8 mouse cellular contexts compared by ENCODE assay signal in the genomic region with DNA sequence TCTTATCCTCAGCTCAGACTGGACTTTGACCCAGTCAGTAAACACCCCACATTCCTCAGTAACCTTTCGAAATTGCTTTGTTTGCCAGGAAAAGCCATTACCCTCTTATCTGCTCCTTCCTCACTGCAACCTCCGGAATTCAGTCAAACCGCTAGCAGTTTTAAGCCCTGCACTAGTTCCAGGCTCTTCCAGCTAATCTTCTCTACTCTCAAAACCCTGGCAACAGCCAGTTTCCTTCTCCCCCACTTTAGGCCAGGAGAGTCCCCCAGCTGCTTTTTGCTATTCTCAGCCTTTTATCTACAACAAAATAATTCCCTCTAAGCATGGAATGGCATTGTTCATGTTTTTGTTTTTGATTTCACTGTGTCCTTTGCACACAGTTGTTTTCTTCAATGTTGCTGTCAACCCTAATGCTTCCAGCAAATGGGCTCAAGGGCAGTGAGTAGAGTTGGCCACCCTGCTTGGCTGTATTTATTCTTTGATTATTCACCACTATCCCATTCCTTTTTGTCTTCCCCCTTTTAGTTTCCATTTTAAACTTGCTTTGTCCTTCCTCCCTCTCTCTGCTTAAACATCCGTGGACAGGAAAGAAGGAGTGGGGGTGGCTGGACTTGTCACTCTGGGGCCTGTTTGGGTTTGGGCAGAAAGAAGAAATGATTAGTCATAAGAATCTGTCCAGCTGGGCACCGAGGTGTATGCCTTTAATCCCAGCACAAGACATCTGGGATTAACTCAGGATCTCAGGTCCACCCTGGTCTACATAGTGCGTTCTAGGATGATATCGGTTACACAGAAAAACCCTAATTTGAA.
DNase-seq lines count a peak whose midpoint lies in the region; ATAC-seq lines count a peak whose summit lies in the region.
"Had no signal": no experiment of that assay in that cellular context is flagged by ENCODE, and none has a peak within 500 bp of the region (broad histone marks: within the 10 kb centered on the region; RNA-seq: fewer than 3 reads in every experiment).

No protein-coding gene starts in this region.

- DNase-seq in yolk sac, embryonic 10.5 days (ENCODE audit: low spot score), result peak; percentile 79
- DNase-seq in adrenal gland, postnatal 10 days, result no peak
- DNase-seq in spleen, postnatal 36 days (ENCODE audit: low spot score in 2 of 2), result no peak

- no peaks in the 10 kb centered on the region for H3K27me3 ChIP-seq in neural tube, embryonic 13.5 days
- H3K27me3 ChIP-seq in neural tube, embryonic 15.5 days (replicated peaks), result no peaks in the 10 kb centered on the region
- H3K27me3 ChIP-seq in forebrain, embryonic 15.5 days, result no peaks in the 10 kb centered on the region
- no peaks in the 10 kb centered on the region for H3K27me3 ChIP-seq in liver, embryonic 16.5 days (ENCODE audit: control insufficient read depth, insufficient read depth, low read depth, low read length)
- H3K27me3 ChIP-seq: limb, embryonic 15.5 days had no signal

- peaks cover 11% of the 10 kb centered on the region for H3K4me1 ChIP-seq in neural tube, embryonic 13.5 days (replicated peaks)
- H3K4me1 ChIP-seq in neural tube, embryonic 15.5 days, result peaks cover 5% of the 10 kb centered on the region; the same call in 1 of the 2 replicates
- peaks cover 11% of the 10 kb centered on the region for H3K4me1 ChIP-seq in forebrain, embryonic 15.5 days
- no peaks in the 10 kb centered on the region; the same call in none of the 2 replicates for H3K4me1 ChIP-seq in liver, embryonic 16.5 days (ENCODE audit: control insufficient read depth, low read depth, low read length)
- H3K4me1 ChIP-seq: limb, embryonic 15.5 days had no signal

- H3K9ac ChIP-seq in neural tube, embryonic 13.5 days, result no peak overlapping the region
- no peak overlapping the region for H3K9ac ChIP-seq in neural tube, embryonic 15.5 days (replicated peaks)
- no peak overlapping the region for H3K9ac ChIP-seq in forebrain, embryonic 15.5 days (replicated peaks)
- H3K9ac ChIP-seq in liver, embryonic 16.5 days (ENCODE audit: low read depth, low read length), result no peak overlapping the region
- H3K9ac ChIP-seq: limb, embryonic 15.5 days had no signal

- H3K9me3 ChIP-seq in neural tube, embryonic 13.5 days, result no peaks in the 10 kb centered on the region
- no peaks in the 10 kb centered on the region for H3K9me3 ChIP-seq in neural tube, embryonic 15.5 days (replicated peaks)
- H3K9me3 ChIP-seq in forebrain, embryonic 15.5 days, result no peaks in the 10 kb centered on the region
- no peaks in the 10 kb centered on the region for H3K9me3 ChIP-seq in liver, embryonic 16.5 days (replicated peaks; ENCODE audit: control insufficient read depth, low read length)
- H3K9me3 ChIP-seq: limb, embryonic 15.5 days had no signal

- ATAC-seq in neural tube, embryonic 13.5 days (ENCODE audit: low read depth), result no peak
- no peak for ATAC-seq in neural tube, embryonic 15.5 days (ENCODE audit: low FRiP score)
- ATAC-seq in forebrain, embryonic 15.5 days (replicated peaks), result no peak
- peak; percentile 67; the same call in 1 of the 2 replicates for ATAC-seq in liver, embryonic 16.5 days (ENCODE audit: low read depth)

- 44% methylated on average over 7 of the region's 7 CpGs for WGBS in neural tube, embryonic 13.5 days
- 51% methylated on average over 7 of the region's 7 CpGs for WGBS in neural tube, embryonic 15.5 days
- 40% methylated on average over 7 of the region's 7 CpGs for WGBS in forebrain, embryonic 15.5 days
- whole genome bisulfite sequencing in liver, embryonic 16.5 days (ENCODE audit: insufficient replicate concordance), result 30% methylated on average over 7 of the region's 7 CpGs

- no peak overlapping the region for H3K4me2 ChIP-seq in neural tube, embryonic 13.5 days
- no peak overlapping the region for H3K4me2 ChIP-seq in neural tube, embryonic 15.5 days
- H3K4me2 ChIP-seq in forebrain, embryonic 15.5 days (replicated peaks), result no peak overlapping the region
- H3K4me2 ChIP-seq in liver, embryonic 16.5 days (ENCODE audit: low read depth, low read length), result no peak overlapping the region
- H3K4me2 ChIP-seq: limb, embryonic 15.5 days had no signal

- H3K4me3 ChIP-seq in neural tube, embryonic 13.5 days, result no peak overlapping the region
- no peak overlapping the region for H3K4me3 ChIP-seq in neural tube, embryonic 15.5 days (replicated peaks)
- H3K4me3 ChIP-seq in forebrain, embryonic 15.5 days, result no peak overlapping the region
- no peak overlapping the region for H3K4me3 ChIP-seq in liver, embryonic 16.5 days (ENCODE audit: low read depth, low read length)
- H3K4me3 ChIP-seq: limb, embryonic 15.5 days had no signal

- H3K36me3 ChIP-seq in neural tube, embryonic 13.5 days, result no peaks in the 10 kb centered on the region
- no peaks in the 10 kb centered on the region for H3K36me3 ChIP-seq in neural tube, embryonic 15.5 days
- no peaks in the 10 kb centered on the region for H3K36me3 ChIP-seq in forebrain, embryonic 15.5 days
- H3K36me3 ChIP-seq in liver, embryonic 16.5 days (ENCODE audit: control insufficient read depth, insufficient read depth), result no peaks in the 10 kb centered on the region
- H3K36me3 ChIP-seq: limb, embryonic 15.5 days had no signal

- H3K27ac ChIP-seq in neural tube, embryonic 13.5 days (replicated peaks), result peak overlapping the region; percentile 77; the same call in 1 of the 2 replicates
- H3K27ac ChIP-seq in neural tube, embryonic 15.5 days (replicated peaks), result no peak overlapping the region
- peak overlapping the region; percentile 75 for H3K27ac ChIP-seq in forebrain, embryonic 15.5 days (replicated peaks)
- H3K27ac ChIP-seq in liver, embryonic 16.5 days (ENCODE audit: low read length), result peak overlapping the region; percentile 78
- H3K27ac ChIP-seq: limb, embryonic 15.5 days had no signal
